Mouse (Mus musculus): ENCODE results near the gene Rims4.

The Rims4 gene

GRCm38 (mm10) chr2:163866061-163866460 is 52.4 kb downstream of the Rims4 start:
- DNase-seq (ENCODE audit: low spot score), result no peak

- DNase-seq (ENCODE audit: low spot score), result no peak
Observed at GRCm38 (mm10) chr2:163865311-163865710, 53.2 kb downstream of the Rims4 start.

- DNase-seq (ENCODE audit: low spot score), result no peak
Observed at GRCm38 (mm10) chr2:163858254-163858947, 60.1 kb downstream of the Rims4 start.

GRCm38 (mm10) chr2:163857233-163857632 is 61.2 kb downstream of the Rims4 start:
- DNase-seq (ENCODE audit: low spot score), result no peak

- no peak for DNase-seq (ENCODE audit: low spot score)
Observed at GRCm38 (mm10) chr2:163853461-163853901, 65.0 kb downstream of the Rims4 start, which contains the start of gene Kcnk15. TSS of gene Kcnk15 (plus strand) at chr2:163853651.

- no peak for DNase-seq (ENCODE audit: low spot score)
Observed at GRCm38 (mm10) chr2:163842043-163842442, 76.4 kb downstream of the Rims4 start.

GRCm38 (mm10) chr2:163839519-163839918 is 79.0 kb downstream of the Rims4 start:
- DNase-seq (ENCODE audit: low spot score), result no peak

GRCm38 (mm10) chr2:163838043-163838442 is 80.4 kb downstream of the Rims4 start:
- peak; percentile 21 for DNase-seq (ENCODE audit: low spot score)

- no peak for DNase-seq (ENCODE audit: low spot score)
Observed at GRCm38 (mm10) chr2:163831163-163831562, 87.3 kb downstream of the Rims4 start.

- DNase-seq (ENCODE audit: low spot score), result no peak
Observed at GRCm38 (mm10) chr2:163826494-163826893, 92.0 kb downstream of the Rims4 start.

- no peak for DNase-seq (ENCODE audit: low spot score)
Observed at GRCm38 (mm10) chr2:163825861-163826260, 92.6 kb downstream of the Rims4 start.

- DNase-seq (ENCODE audit: low spot score), result peak; percentile 46
Observed at GRCm38 (mm10) chr2:163823771-163824170, 94.7 kb downstream of the Rims4 start.

- DNase-seq (ENCODE audit: low spot score), result peak; percentile 17
Observed at GRCm38 (mm10) chr2:163823248-163823647, 95.2 kb downstream of the Rims4 start.

GRCm38 (mm10) chr2:163820607-163821006 is 97.9 kb downstream of the Rims4 start, which contains the start of gene Ccn5:
TSS of gene Ccn5 (plus strand) at chr2:163820861.
- no peak for DNase-seq (ENCODE audit: low spot score)

- no peak for DNase-seq (ENCODE audit: low spot score)
Observed at GRCm38 (mm10) chr2:163814739-163815465, 103.6 kb downstream of the Rims4 start.

- no peak for DNase-seq (ENCODE audit: low spot score)
Observed at GRCm38 (mm10) chr2:163813077-163813476, 105.4 kb downstream of the Rims4 start.

All from yolk sac, embryonic 10.5 days (tissue).